Mouse (Mus musculus) kidney, postnatal 0 days (tissue): ENCODE results near the gene Rwdd1. TPM values are rescaled to one million over a fixed set of nuclear protein-coding genes. Genes with fewer than 3 reads are reported as not detected.
A peak's percentile ranks its signal among the peaks of the same experiment; 100 is the strongest.
"Not testable (repeated sequence)": the region's sequence is repeated elsewhere in the genome, so short reads cannot be mapped to it uniquely, and the experiment has no call there.

ENCODE experiments used
- ATAC-seq: fragments of 200-750 bp; cut with Nextera tagmentation; replicated peaks from 2 replicates; pipeline ENCODE4 v1.8.0; 2017; ENCODE audit warnings: low read depth, moderate number of reproducible peaks, moderate TSS enrichment, moderate library complexity; ENCODE audit not compliant: low FRiP score
- DNase-seq: peaks from one replicate; pipeline ENCODE4 v3.0.0-alpha.2; 2016; ENCODE audit warnings: low spot score
- H3K27ac ChIP-seq: fragments of 300-500 bp; sonication (generic); 2 replicates; pipeline ENCODE4 v1.5.1; 2014; ENCODE audit warnings: mild to moderate bottlenecking
- H3K27me3 ChIP-seq: fragments of 300-500 bp; sonication (generic); 2 replicates; pipeline ENCODE4 v1.6.1; 2014; ENCODE audit warnings: low read length, mixed read lengths; ENCODE audit not compliant: insufficient read depth
- H3K36me3 ChIP-seq: fragments of 300-500 bp; sonication (generic); 2 replicates; pipeline ENCODE4 v1.6.1; 2014; ENCODE audit warnings: low read length, mixed read lengths; ENCODE audit not compliant: insufficient read depth
- H3K4me1 ChIP-seq: fragments of 300-500 bp; sonication (generic); replicated peaks from 2 replicates; pipeline ENCODE4 v1.6.1; 2014; ENCODE audit warnings: antibody characterized with exemption, low read length, mixed read lengths; ENCODE audit not compliant: insufficient read depth
- H3K4me2 ChIP-seq: fragments of 300-500 bp; sonication (generic); 2 replicates; pipeline ENCODE4 v1.6.1; 2014; ENCODE audit warnings: mild to moderate bottlenecking, low read length, moderate library complexity, mixed read lengths
- H3K4me3 ChIP-seq: fragments of 300-500 bp; sonication (generic); replicated peaks from 2 replicates; pipeline ENCODE4 v1.5.1; 2014; ENCODE audit warnings: low read depth, low read length
- H3K9ac ChIP-seq: fragments of 300-500 bp; sonication (generic); 2 replicates; pipeline ENCODE4 v1.6.1; 2014; ENCODE audit warnings: low read depth, low read length
- H3K9me3 ChIP-seq: fragments of 300-500 bp; sonication (generic); replicated peaks from 2 replicates; pipeline ENCODE4 v1.6.1; 2016; ENCODE audit warnings: low read length, inconsistent platforms, mixed read lengths
- CTCF ChIP-seq: IDR thresholded peaks from 2 replicates; pipeline ENCODE4 v1.5.1; 2016; ENCODE audit warnings: antibody characterized with exemption, low read depth, mild to moderate bottlenecking, moderate library complexity
- WGBS: fragments of 180-500 bp; shearing (Covaris S2); extraction: QIAGEN DNeasy Blood & Tissue Kit; methylation state at CpG from one replicate; pipeline ENCODE4 v1.1.7; 2014; 5-methylcytosine and 5-hydroxymethylcytosine counted together
- polyA plus RNA-seq: library from polyadenylated mRNA; unstranded; fragments of >200 nt; fragmentation: Nextera tagmentation; extraction: Ambion mirVana; gene quantifications from 2 replicates; pipeline ENCODE4 v1.2.1, GENCODE M21; 2015

Gene Rwdd1
- polyA plus RNA-seq, 1 experiment from 2014 or later = 147 TPM

DNA sequence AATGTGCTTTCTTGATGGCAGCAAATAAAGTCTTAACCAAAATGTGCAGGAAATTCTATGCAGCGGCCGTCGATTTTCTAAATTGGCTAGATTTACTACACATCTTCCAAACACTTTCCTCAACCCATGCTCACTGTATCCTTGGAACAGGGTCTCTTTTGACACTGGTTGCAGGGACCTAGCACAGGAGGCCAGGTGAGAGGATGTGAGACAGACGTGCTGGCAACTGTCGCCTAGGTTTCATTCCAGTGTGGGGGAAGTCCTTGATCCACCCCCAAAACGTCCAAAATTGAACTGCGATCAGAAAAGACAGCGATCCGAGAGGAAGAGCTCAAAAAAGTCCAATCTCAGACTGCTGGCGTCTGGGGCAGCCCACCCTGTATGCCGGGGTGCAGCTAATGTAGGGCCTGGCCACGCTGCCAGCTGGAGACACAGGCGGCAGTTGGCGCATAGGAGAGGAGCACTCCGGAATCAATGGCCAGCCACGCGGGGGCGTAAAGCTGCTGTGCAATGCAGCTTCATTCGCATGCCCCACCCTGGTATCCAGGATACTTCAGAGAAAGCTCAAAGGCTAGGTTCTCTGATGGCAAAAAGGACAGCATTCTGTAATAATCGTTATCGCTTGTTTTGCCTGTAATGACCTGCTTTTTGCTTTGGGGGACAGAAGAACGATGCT lies 14.3 kb upstream of the Rwdd1 start:
- H3K4me3 ChIP-seq = no peak overlapping the region

DNA sequence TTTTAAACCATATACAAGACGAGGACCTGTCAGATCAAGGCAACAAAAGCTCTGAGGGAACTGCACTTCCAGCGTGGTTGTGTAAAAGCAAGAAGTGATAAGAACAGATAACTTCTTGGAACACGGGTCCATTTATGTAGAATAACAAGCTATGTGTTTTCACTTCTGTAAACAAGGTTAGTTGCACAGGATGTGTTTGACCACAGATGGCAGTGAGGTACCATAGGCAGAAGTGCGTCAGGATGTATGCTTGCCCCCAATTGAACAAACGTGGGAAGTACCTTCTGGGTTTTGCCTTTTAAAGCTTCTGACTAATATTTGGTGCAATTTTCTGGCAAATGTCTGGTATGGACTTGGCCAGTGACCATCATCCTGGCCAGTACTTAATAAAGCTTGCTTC lies 10.9 kb upstream of the Rwdd1 start:
- no peak overlapping the region for H3K27ac ChIP-seq
- DNase-seq = no peak
- H3K27me3 ChIP-seq = no peaks in the 10 kb centered on the region
- H3K4me1 ChIP-seq = no peaks in the 10 kb centered on the region
- no peak overlapping the region for H3K4me3 ChIP-seq
- WGBS = 77% methylated on average over 5 of the region's 5 CpGs
- TF ChIP-seq CTCF = no peak
- H3K9me3 ChIP-seq = no peaks in the 10 kb centered on the region
- no peaks in the 10 kb centered on the region for H3K36me3 ChIP-seq
- H3K4me2 ChIP-seq = no peak overlapping the region
- H3K9ac ChIP-seq = no peak overlapping the region
- no peak for ATAC-seq

More for the DNA sequence above, 14.3 kb upstream of the Rwdd1 start:
- DNase-seq = peak; percentile 76
- WGBS = 18% methylated on average over 22 of the region's 22 CpGs
- ATAC-seq = peak; percentile 59
- no peaks in the 10 kb centered on the region for H3K9me3 ChIP-seq
- H3K9ac ChIP-seq = no peak overlapping the region
- H3K27me3 ChIP-seq = no peaks in the 10 kb centered on the region
- peak overlapping the region; percentile 46 for H3K4me2 ChIP-seq
- H3K4me1 ChIP-seq = no peaks in the 10 kb centered on the region
- no peaks in the 10 kb centered on the region for H3K36me3 ChIP-seq
- TF ChIP-seq CTCF = peak; percentile 74
- H3K27ac ChIP-seq = no peak overlapping the region

DNA sequence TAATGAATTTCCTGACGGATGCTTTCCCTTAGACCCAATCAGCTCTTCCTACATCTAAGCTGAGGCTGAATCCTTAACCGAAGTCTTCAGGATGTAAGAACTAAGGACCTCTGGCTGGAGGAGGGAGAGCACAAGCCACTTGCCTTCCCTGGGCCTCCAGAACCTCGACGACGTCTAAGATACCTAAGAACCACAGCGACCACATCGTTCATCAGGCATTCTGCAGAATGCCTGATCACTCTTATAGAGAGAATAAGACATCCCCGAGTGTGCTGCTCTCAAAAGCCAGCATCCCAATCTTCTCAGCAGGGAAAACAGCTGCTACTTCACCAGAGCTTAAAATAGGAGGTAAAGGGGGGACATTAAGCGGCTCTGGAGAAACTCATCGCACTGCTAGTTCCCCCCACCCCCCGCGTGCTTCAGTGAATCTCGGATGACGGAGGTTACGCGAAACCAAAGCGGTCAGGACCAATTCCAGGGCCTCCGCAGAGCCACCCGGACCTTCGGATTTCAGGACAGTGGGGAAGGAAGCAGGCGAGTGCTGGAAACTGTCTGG lies 600 bp downstream of the Rwdd1 start:
- peaks cover 10% of the 10 kb centered on the region; the same call in 1 of the 2 replicates for H3K4me1 ChIP-seq

DNA sequence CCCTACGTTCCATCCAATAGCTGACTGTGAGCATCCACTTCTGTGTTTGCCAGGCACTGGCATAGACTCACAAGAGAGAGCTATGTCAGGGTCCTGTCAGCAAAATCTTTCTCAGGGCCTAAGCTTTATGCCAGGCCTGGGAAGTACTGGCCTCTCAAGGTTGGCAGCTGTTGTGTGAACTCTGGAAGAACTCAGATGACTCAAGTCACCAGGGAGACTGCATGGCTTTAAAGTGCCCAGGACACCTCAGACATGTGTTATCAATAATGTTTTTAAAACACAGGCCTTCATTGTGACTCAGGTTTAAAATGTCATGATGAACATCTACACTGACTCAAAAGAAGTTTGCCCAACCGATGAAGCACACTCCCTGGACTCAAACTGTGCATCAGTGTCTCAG lies 6.2 kb downstream of the Rwdd1 start:
- Histone ChIP-seq H3K4me1 (0 out of 2 replicates have a peak, but pooled peaks cover 3% of the 10 kb centered on the region), H3K27ac (no peak overlapping the region), H3K9ac (no peak overlapping the region), H3K4me3 (no peak overlapping the region), H3K27me3 (no peaks in the 10 kb centered on the region), H3K36me3 (no peaks in the 10 kb centered on the region), H3K9me3 (no peaks in the 10 kb centered on the region), H3K4me2 (no peak overlapping the region)
- ATAC-seq = no peak
- no peak for DNase-seq
- TF ChIP-seq CTCF = no peak
- WGBS = 88% methylated on average over 2 of the region's 2 CpGs

More for the DNA sequence above, 600 bp downstream of the Rwdd1 start:
- Histone ChIP-seq H3K27me3 (no peaks in the 10 kb centered on the region), H3K4me2 (peak overlapping the region; percentile 71), H3K9me3 (no peaks in the 10 kb centered on the region), H3K36me3 (no peaks in the 10 kb centered on the region), H3K4me3 (peak overlapping the region; percentile 90), H3K9ac (peak overlapping the region; percentile 85), H3K27ac (peak overlapping the region; percentile 91)
- WGBS = under 1% methylated on average over 21 of the region's 21 CpGs
- DNase-seq (peak; percentile 50), ATAC-seq (no peak)
- TF ChIP-seq CTCF = no peak

DNA sequence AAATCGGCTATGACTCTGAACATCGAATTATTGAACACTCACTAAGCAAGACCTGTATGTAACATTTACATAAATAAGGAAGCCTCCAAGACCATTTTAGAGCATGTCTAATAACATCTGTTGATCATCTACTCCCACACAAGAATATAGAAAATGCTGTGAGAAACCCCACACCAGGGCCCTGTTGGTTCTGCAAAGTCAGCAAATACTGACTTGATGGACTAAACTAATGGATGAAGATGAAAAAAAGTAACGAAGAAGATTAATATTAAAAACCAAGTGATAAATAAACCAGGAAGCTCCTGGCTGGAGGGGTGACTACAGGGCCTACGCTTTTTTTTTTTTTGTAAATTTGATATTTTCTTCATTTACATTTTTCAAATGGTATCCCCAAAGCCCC lies 6.8 kb downstream of the Rwdd1 start:
- Histone ChIP-seq H3K9me3 (no peaks in the 10 kb centered on the region), H3K4me1 (no peaks in the 10 kb centered on the region), H3K27me3 (no peaks in the 10 kb centered on the region), H3K27ac (no peak overlapping the region), H3K4me3 (no peak overlapping the region), H3K4me2 (no peak overlapping the region), H3K36me3 (no peaks in the 10 kb centered on the region), H3K9ac (no peak overlapping the region)
- TF ChIP-seq CTCF = no peak
- no peak for ATAC-seq
- DNase-seq = no peak
- WGBS = 96% methylated on average over 4 of the region's 4 CpGs

DNA sequence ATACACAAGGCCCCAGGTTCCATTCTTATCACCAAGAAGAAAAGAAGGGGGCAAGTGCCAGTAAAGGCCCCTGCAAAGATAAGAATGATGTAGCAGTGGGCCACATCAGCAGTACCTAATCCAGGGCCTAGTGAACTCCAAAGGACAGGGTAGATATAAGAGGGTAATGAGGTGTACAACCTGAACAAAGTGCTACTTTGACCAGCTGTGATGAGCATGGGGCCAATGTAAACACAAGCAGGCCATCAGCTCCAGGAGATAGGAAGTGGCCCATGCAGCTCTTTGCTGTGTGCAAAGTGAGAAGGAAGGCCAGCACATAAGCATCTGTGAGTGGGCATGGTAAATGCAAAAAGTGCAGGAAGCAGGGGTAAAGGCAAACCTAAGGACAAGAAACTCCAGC lies 21.0 kb downstream of the Rwdd1 start:
- ATAC-seq (no peak), DNase-seq (no peak)
- no peak for TF ChIP-seq CTCF
- H3K9ac ChIP-seq = no peak overlapping the region
- H3K4me3 ChIP-seq = no peak overlapping the region
- no peak overlapping the region for H3K4me2 ChIP-seq
- H3K36me3 ChIP-seq = peaks cover 31% of the 10 kb centered on the region; the same call in 1 of the 2 replicates
- no peaks in the 10 kb centered on the region for H3K4me1 ChIP-seq
- no peak overlapping the region for H3K27ac ChIP-seq
- no peaks in the 10 kb centered on the region for H3K27me3 ChIP-seq
- no peaks in the 10 kb centered on the region for H3K9me3 ChIP-seq

DNA sequence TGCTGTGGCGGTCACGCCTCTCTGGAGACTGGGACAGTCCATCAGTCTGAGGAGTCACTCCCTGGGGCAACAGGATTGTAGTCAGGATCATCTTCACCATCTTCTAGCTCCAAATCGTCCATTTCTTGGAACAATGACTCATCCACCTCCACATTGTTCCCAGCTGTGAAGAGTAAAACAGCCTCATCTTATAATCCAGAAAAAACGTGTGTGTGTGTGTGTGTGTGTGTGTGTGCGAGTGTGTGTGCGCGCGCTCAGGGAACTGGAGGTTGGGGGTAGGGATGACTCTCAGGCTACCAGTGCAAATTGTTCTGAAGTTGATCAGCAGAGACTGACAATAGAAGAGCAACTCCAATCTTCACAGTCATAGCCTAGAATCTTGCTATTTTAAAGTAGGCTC lies 22.7 kb downstream of the Rwdd1 start:
- H3K27ac ChIP-seq, DNase-seq, H3K9ac ChIP-seq, H3K4me2 ChIP-seq, H3K4me3 ChIP-seq, ATAC-seq, H3K4me1 ChIP-seq, H3K9me3 ChIP-seq, H3K27me3 ChIP-seq: not testable (repeated sequence)
- peaks cover 41% of the 10 kb centered on the region; the same call in 1 of the 2 replicates for H3K36me3 ChIP-seq
- 94% methylated on average over 6 of the region's 8 CpGs for WGBS
